Mouse (Mus musculus) thymus, adult 2 months (tissue): ENCODE measurements around the gene Prkca.

ENCODE experiments used
- CTCF ChIP-seq: fragments of 200-500 bp; IDR thresholded peaks from 2 replicates; pipeline ENCODE4 v1.5.1; 2012; ENCODE audit warnings: mild to moderate bottlenecking, control low read depth, low read length, moderate library complexity, borderline replicate concordance; ENCODE audit not compliant: control insufficient read depth, poor library complexity, insufficient read depth; ENCODE audit errors: extremely low read depth
- POLR2A ChIP-seq: fragments of 200-500 bp; IDR thresholded peaks from 2 replicates; pipeline ENCODE4 v1.6.1; 2012; ENCODE audit warnings: mild to moderate bottlenecking, low read length, control low read depth, moderate library complexity; ENCODE audit not compliant: control insufficient read depth, poor library complexity, insufficient read depth; ENCODE audit errors: extremely low read depth

DNA sequence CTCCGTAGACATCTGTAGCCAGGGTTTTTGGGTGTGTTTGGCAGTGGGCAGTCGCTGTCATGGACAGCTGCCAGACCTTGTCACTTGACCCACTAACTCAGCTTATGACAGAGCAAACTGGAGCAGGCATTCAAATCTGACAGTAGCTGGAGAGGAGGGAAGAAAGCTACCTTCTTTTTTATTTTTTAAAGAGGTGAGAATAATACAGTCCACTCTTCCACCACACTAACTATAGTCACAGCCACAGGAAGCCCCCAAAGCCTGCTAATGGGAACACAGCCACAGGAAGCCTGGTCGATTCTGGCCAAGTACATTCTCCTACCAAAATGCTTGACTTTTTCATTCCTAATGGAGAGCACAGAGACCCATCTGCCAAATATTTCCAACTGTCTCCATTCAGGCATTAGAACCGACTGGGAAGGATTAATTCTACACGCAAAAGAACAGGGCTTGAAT is 84.9 kb downstream of the Prkca start:
- no peak for TF ChIP-seq CTCF
- TF ChIP-seq POLR2A = no peak
